Mouse (Mus musculus) CH12.LX (cell line): Measurements from ENCODE around the gene March6. TPM values are rescaled to one million over a fixed set of nuclear protein-coding genes. Genes with fewer than 3 reads are reported as not detected.

Source experiments
- DNase-seq: peaks from one replicate; pipeline ENCODE4 v3.0.0-alpha.2; 2013; ENCODE audit errors: extremely low read depth
- H3K27ac ChIP-seq: 2 replicates; pipeline ENCODE4 v1.5.1; 2012; ENCODE audit warnings: low read depth, mild to moderate bottlenecking, control low read depth, moderate library complexity; ENCODE audit not compliant: insufficient read depth
- H3K27me3 ChIP-seq: replicated peaks from 2 replicates; pipeline ENCODE3; 2012; ENCODE audit warnings: inconsistent platforms
- H3K36me3 ChIP-seq, 2 experiments: replicated peaks in 1 of 2; 2 replicates each; pipeline versions ENCODE3 to v1.6.1; 2012; ENCODE audit warnings: inconsistent platforms in 1 of 2, low read length in 1 of 2, mild to moderate bottlenecking in 1 of 2, mixed read lengths in 1 of 2, moderate library complexity in 1 of 2; ENCODE audit not compliant: control insufficient read depth in 1 of 2, insufficient read depth in 1 of 2
- H3K4me1 ChIP-seq, 2 experiments: 2 replicates each; pipeline ENCODE4 v1.6.1; 2012; ENCODE audit warnings: inconsistent platforms in 1 of 2, moderate library complexity in 1 of 2; ENCODE audit not compliant: insufficient read depth in 2 of 2, control insufficient read depth in 1 of 2
- H3K4me2 ChIP-seq: 2 replicates; pipeline ENCODE4 v1.6.1; 2012; ENCODE audit warnings: low read depth, mild to moderate bottlenecking, control low read depth; ENCODE audit not compliant: poor library complexity, insufficient read depth, severe bottlenecking
- H3K4me3 ChIP-seq, 3 experiments: fragments of 150-350 bp in 1 of 3; sonication (generic) in 1 of 3; replicated peaks in 1 of 3; 2 replicates each; pipeline versions ENCODE3 to v1.5.1; 2011 to 2012; ENCODE audit warnings: low read depth in 2 of 3, low read length in 2 of 3, mild to moderate bottlenecking in 2 of 3, moderate library complexity in 2 of 3, control low read depth in 1 of 3, improper control_type of control experiment in 1 of 3, inconsistent platforms in 1 of 3, mixed read lengths in 1 of 3; ENCODE audit not compliant: poor library complexity in 1 of 3
- H3K79me2 ChIP-seq: replicated peaks from 2 replicates; pipeline ENCODE4 v1.6.1; 2012; ENCODE audit warnings: mild to moderate bottlenecking, moderate library complexity; ENCODE audit not compliant: control insufficient read depth, poor library complexity, insufficient read depth, severe bottlenecking; ENCODE audit errors: extremely low read depth
- H3K9ac ChIP-seq: 2 replicates; pipeline ENCODE4 v1.6.1; 2012; ENCODE audit warnings: low read depth, mild to moderate bottlenecking, control low read depth, moderate library complexity; ENCODE audit not compliant: insufficient read depth
- H3K9me3 ChIP-seq: replicated peaks from 2 replicates; pipeline ENCODE3; 2012; ENCODE audit warnings: low read length, inconsistent platforms, mixed read lengths
- CHD1 ChIP-seq: IDR thresholded peaks from 2 replicates; pipeline ENCODE4 v1.6.1; 2012; ENCODE audit warnings: low read depth, low read length, improper control_type of control experiment, inconsistent platforms
- E2F4 ChIP-seq: IDR thresholded peaks from 2 replicates; pipeline ENCODE4 v1.6.1; 2011; ENCODE audit warnings: low read depth, low read length, improper control_type of control experiment; ENCODE audit not compliant: insufficient replicate concordance
- ELF1 ChIP-seq: IDR thresholded peaks from 2 replicates; pipeline ENCODE4 v1.6.1; 2014; ENCODE audit warnings: low read depth, mild to moderate bottlenecking, inconsistent platforms, low read length, improper control_type of control experiment
- ETS1 ChIP-seq: conservative IDR thresholded peaks from 2 replicates; pipeline ENCODE4 v1.6.1; 2012; ENCODE audit warnings: low read depth, mild to moderate bottlenecking, inconsistent platforms, low read length, improper control_type of control experiment, moderate library complexity
- HCFC1 ChIP-seq: IDR thresholded peaks from 2 replicates; pipeline ENCODE4 v1.6.1; 2012; ENCODE audit warnings: low read depth, mild to moderate bottlenecking, inconsistent platforms, low read length, improper control_type of control experiment
- IRF4 ChIP-seq: IDR thresholded peaks from 2 replicates; pipeline ENCODE4 v1.6.1; 2014; ENCODE audit warnings: low read depth, mild to moderate bottlenecking, inconsistent platforms, low read length, improper control_type of control experiment
- MEF2A ChIP-seq: IDR thresholded peaks from 2 replicates; pipeline ENCODE4 v1.6.1; 2014; ENCODE audit warnings: low read depth, mild to moderate bottlenecking, inconsistent platforms, low read length, improper control_type of control experiment, borderline replicate concordance
- MYC ChIP-seq: IDR thresholded peaks from 2 replicates; pipeline ENCODE4 v1.6.1; 2011; ENCODE audit warnings: low read depth, mild to moderate bottlenecking, improper control_type of control experiment, low read length
- SIN3A ChIP-seq: IDR thresholded peaks from 2 replicates; pipeline ENCODE4 v1.6.1; 2012; ENCODE audit warnings: low read length, improper control_type of control experiment, inconsistent platforms
- SMC3 ChIP-seq: IDR thresholded peaks from 2 replicates; pipeline ENCODE4 v1.6.1; 2011; ENCODE audit warnings: low read depth, low read length, improper control_type of control experiment
- TCF12 ChIP-seq: IDR thresholded peaks from 2 replicates; pipeline ENCODE4 v1.6.1; 2014; ENCODE audit warnings: low read depth, mild to moderate bottlenecking, inconsistent platforms, low read length, improper control_type of control experiment
- USF1 ChIP-seq: IDR thresholded peaks from 2 replicates; pipeline ENCODE4 v1.6.1; 2014; ENCODE audit warnings: low read depth, mild to moderate bottlenecking, inconsistent platforms, low read length, improper control_type of control experiment
- ZC3H11A ChIP-seq: IDR thresholded peaks from 2 replicates; pipeline ENCODE4 v1.6.1; 2012; ENCODE audit warnings: low read depth, mild to moderate bottlenecking, inconsistent platforms, low read length, improper control_type of control experiment
- ZMIZ1 ChIP-seq: IDR thresholded peaks from 2 replicates; pipeline ENCODE4 v1.6.1; 2012; ENCODE audit warnings: low read depth, mild to moderate bottlenecking, inconsistent platforms, low read length, improper control_type of control experiment
- dilution Hi-C: fragments of 300-500 bp; cut with MboI; formaldehyde crosslinking; loops from 2 replicates; pipeline ENCODE4 v1.14.3; 2020; ENCODE audit warnings: low sequenced_read_pairs; ENCODE audit not compliant: extremely low pct_unique_long_range_greater_than_20kb, extremely low pct_ligation_motif_present
- in situ Hi-C: fragments of 300-500 bp; cut with MboI; formaldehyde crosslinking; loops from 3 replicates; pipeline ENCODE4 v1.14.3; 2019; ENCODE audit warnings: low sequenced_read_pairs, low pct_ligation_motif_present, low pct_unique_long_range_greater_than_20kb, mixed read lengths
- polyA plus RNA-seq: library from polyadenylated mRNA; unstranded; fragments of >175 nt; gene quantifications from 2 replicates; pipeline ENCODE4 v1.2.1, GENCODE M21; 2012; ENCODE audit warnings: low read depth; ENCODE audit not compliant: insufficient read length
- total RNA-seq, 2 experiments: library from RNA; depleted of rRNA; stranded (reverse); fragments of 300-350 nt in 1 of 2; fragments of >200 nt in 1 of 2; gene quantifications; 2 replicates each; pipeline ENCODE4 v1.2.3; 2012 to 2014

March6 gene
- total and polyA plus RNA-seq, 3 experiments, result 18.3 to 41.4 (median 29.1) TPM

GRCm38 (mm10) chr15:31417796-31418685 lies 112.8 kb downstream of the March6 start:
- TF ChIP-seq MEF2A, result no peak
- TF ChIP-seq IRF4, result no peak
- TF ChIP-seq USF1, result no peak
- 0 out of 2 replicates have a peak, but pooled peaks have one; percentile 12 for TF ChIP-seq TCF12
- Histone ChIP-seq H3K9ac (no peak overlapping the region), H3K79me2 (no peaks in the 10 kb centered on the region), H3K4me2 (no peak overlapping the region), H3K4me3 (no peak overlapping the region), H3K9me3 (peaks cover 6% of the 10 kb centered on the region), H3K36me3 (no peaks in the 10 kb centered on the region), H3K27ac (no peak overlapping the region), H3K27me3 (no peaks in the 10 kb centered on the region), H3K4me1 (peaks cover 9 to 51% of the 10 kb centered on the region in 2 experiments)
- in situ Hi-C loops, result no loop called here
- peak; percentile 30 for DNase-seq
- dilution Hi-C loops, result no loop called here

GRCm38 (mm10) chr15:31417409-31417795 lies 113.5 kb downstream of the March6 start:
- DNase-seq, result no peak

DNA sequence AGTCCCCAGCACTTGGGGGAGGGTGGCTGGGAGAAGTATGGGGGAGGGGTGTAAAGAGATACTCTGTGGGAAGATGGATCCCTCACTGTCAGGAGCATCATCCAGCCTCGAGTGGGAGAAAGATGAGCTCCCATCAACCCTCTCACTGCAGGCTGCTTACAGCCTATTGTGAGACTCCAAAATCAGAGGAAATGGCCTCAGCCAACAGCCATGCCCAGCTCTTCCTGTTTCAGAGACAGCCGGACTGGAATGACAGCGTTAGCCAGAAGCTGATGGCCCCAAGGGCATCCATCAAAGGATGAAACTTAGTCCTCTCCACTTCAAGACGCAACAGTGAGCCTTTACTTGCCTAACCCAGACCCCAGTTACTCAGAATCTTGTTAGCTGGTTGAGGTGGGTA lies 115.7 kb downstream of the March6 start:
- H3K4me3 ChIP-seq, result no peak overlapping the region
- DNase-seq, result no peak

More at GRCm38 (mm10) chr15:31417409-31417795, 113.5 kb downstream of the March6 start:
- dilution Hi-C loops, result no loop called here
- Histone ChIP-seq H3K4me2 (no peak overlapping the region), H3K9ac (no peak overlapping the region), H3K27ac (no peak overlapping the region), H3K4me3 (no peak overlapping the region), H3K9me3 (peaks cover 6% of the 10 kb centered on the region), H3K27me3 (no peaks in the 10 kb centered on the region), H3K36me3 (no peaks in the 10 kb centered on the region), H3K79me2 (no peaks in the 10 kb centered on the region), H3K4me1 (peaks cover 9 to 52% of the 10 kb centered on the region in 2 experiments)
- in situ Hi-C loops, result no loop called here
- TF ChIP-seq HCFC1 (no peak), ZMIZ1 (no peak), CHD1 (no peak)

More for the DNA sequence above, 115.7 kb downstream of the March6 start:
- Histone ChIP-seq H3K4me2 (no peak overlapping the region), H3K9me3 (peaks cover 6% of the 10 kb centered on the region), H3K27me3 (no peaks in the 10 kb centered on the region), H3K4me1 (peaks cover 20 to 62% of the 10 kb centered on the region in 2 experiments), H3K36me3 (no peaks in the 10 kb centered on the region), H3K27ac (no peak overlapping the region), H3K79me2 (no peaks in the 10 kb centered on the region), H3K9ac (no peak overlapping the region)
- no peak for TF ChIP-seq SIN3A
- TF ChIP-seq ZMIZ1, result no peak
- TF ChIP-seq IRF4, result no peak
- no peak for TF ChIP-seq ZC3H11A
- no peak for TF ChIP-seq SMC3
- TF ChIP-seq ETS1, result no peak
- TF ChIP-seq E2F4, result no peak
- no peak for TF ChIP-seq MYC
- TF ChIP-seq ELF1, result no peak
- in situ Hi-C loops (no loop called here), dilution Hi-C loops (no loop called here)
